Mouse (Mus musculus) stomach, postnatal 0 days (tissue): ENCODE results near the gene Prpf40b. TPM values are rescaled to one million over a fixed set of nuclear protein-coding genes. Genes with fewer than 3 reads are reported as not detected.

Experiments used
- ATAC-seq: fragments of 200-750 bp; cut with Nextera tagmentation; 2 replicates; pipeline ENCODE4 v1.8.0; 2017; ENCODE audit not compliant: low FRiP score, low TSS enrichment
- DNase-seq: peaks from one replicate; pipeline ENCODE4 v3.0.0-alpha.2; 2016; ENCODE audit warnings: low spot score
- H3K27ac ChIP-seq: fragments of 300-500 bp; sonication (generic); replicated peaks from 2 replicates; pipeline ENCODE4 v1.5.1; 2014; ENCODE audit warnings: mild to moderate bottlenecking, control low read depth
- H3K27me3 ChIP-seq: fragments of 300-500 bp; sonication (generic); 2 replicates; pipeline ENCODE4 v1.6.1; 2014; ENCODE audit warnings: low read length; ENCODE audit not compliant: control insufficient read depth, insufficient read depth
- H3K36me3 ChIP-seq: fragments of 300-500 bp; sonication (generic); 2 replicates; pipeline ENCODE4 v1.6.1; 2014; ENCODE audit warnings: low read length, mixed read lengths; ENCODE audit not compliant: control insufficient read depth, insufficient read depth
- H3K4me1 ChIP-seq: fragments of 300-500 bp; sonication (generic); replicated peaks from 2 replicates; pipeline ENCODE4 v1.6.1; 2014; ENCODE audit warnings: antibody characterized with exemption; ENCODE audit not compliant: control insufficient read depth, insufficient read depth
- H3K4me2 ChIP-seq: fragments of 300-500 bp; sonication (generic); replicated peaks from 2 replicates; pipeline ENCODE4 v1.6.1; 2014; ENCODE audit warnings: low read depth, mild to moderate bottlenecking, control low read depth, moderate library complexity
- H3K4me3 ChIP-seq: fragments of 300-500 bp; sonication (generic); 2 replicates; pipeline ENCODE4 v1.5.1; 2014; ENCODE audit warnings: low read depth, low read length, control low read depth
- H3K9ac ChIP-seq: fragments of 300-500 bp; sonication (generic); 2 replicates; pipeline ENCODE4 v1.6.1; 2014; ENCODE audit warnings: mild to moderate bottlenecking, low read length, control low read depth, mixed read lengths
- H3K9me3 ChIP-seq: fragments of 300-500 bp; sonication (generic); 2 replicates; pipeline ENCODE4 v1.6.1; 2016; ENCODE audit warnings: low read length; ENCODE audit not compliant: control insufficient read depth
- CTCF ChIP-seq: IDR thresholded peaks from 2 replicates; pipeline ENCODE4 v1.5.1; 2016; ENCODE audit warnings: antibody characterized with exemption, low read depth, mild to moderate bottlenecking, moderate library complexity
- EP300 ChIP-seq: optimal IDR thresholded peaks from 2 replicates; pipeline ENCODE3; 2016; ENCODE audit warnings: antibody characterized with exemption
- WGBS: fragments of 180-500 bp; shearing (Covaris S2); extraction: QIAGEN DNeasy Blood & Tissue Kit; methylation state at CpG from one replicate; pipeline ENCODE4 v1.1.7; 2014; 5-methylcytosine and 5-hydroxymethylcytosine counted together
- polyA plus RNA-seq: library from polyadenylated mRNA; unstranded; fragments of >200 nt; fragmentation: Nextera tagmentation; extraction: Ambion mirVana; gene quantifications from 2 replicates; pipeline ENCODE4 v1.2.1, GENCODE M21; 2015

Prpf40b gene
- polyA plus RNA-seq, 1 experiment from 2014 or later, result 18.3 TPM

DNA sequence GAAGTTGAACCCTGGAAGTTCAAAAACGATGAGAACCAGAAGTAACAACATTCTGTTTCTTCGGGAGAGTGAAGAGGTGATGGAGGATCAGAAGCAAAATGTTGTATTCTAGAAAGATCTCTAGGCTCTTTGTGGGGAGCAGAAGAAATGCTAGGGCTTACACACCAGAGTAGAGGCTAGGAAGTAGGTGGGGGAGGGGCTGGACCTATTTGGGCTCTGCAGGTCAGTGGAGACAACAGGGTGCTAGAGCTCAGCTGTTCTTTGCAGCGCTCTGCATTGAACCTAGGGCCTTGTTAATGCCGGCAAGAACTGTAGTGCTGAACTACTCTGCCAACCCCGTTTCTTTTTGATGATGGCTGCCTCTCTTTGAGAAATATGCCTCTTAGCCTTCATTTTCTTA is 1.3 kb downstream of the Prpf40b start:
- Histone ChIP-seq H3K4me1 (no peaks in the 10 kb centered on the region), H3K4me3 (peak overlapping the region; percentile 62; the same call in 1 of the 2 replicates), H3K27me3 (no peaks in the 10 kb centered on the region), H3K9ac (no peak overlapping the region), H3K36me3 (no peaks in the 10 kb centered on the region), H3K27ac (no peak overlapping the region), H3K4me2 (peak overlapping the region; percentile 73; the same call in 1 of the 2 replicates), H3K9me3 (no peaks in the 10 kb centered on the region)
- DNase-seq (no peak), ATAC-seq (no peak)
- TF ChIP-seq EP300, result no peak
- TF ChIP-seq CTCF, result no peak
- 44% methylated on average over 5 of the region's 5 CpGs for WGBS

GRCm38 (mm10) chr15:99307476-99307875 is 12.6 kb downstream of the Prpf40b start:
- Histone ChIP-seq H3K27me3 (no peaks in the 10 kb centered on the region), H3K9me3 (no peaks in the 10 kb centered on the region), H3K27ac (no peak overlapping the region), H3K4me2 (no peak overlapping the region), H3K4me1 (no peaks in the 10 kb centered on the region), H3K4me3 (no peak overlapping the region), H3K9ac (no peak overlapping the region), H3K36me3 (peaks cover 50% of the 10 kb centered on the region)
- WGBS, result 81% methylated on average over 9 of the region's 9 CpGs
- TF ChIP-seq EP300 (no peak), CTCF (no peak)
- DNase-seq (no peak), ATAC-seq (no peak)

- Histone ChIP-seq H3K9ac (no peak overlapping the region), H3K36me3 (peaks cover 53% of the 10 kb centered on the region), H3K27ac (no peak overlapping the region), H3K4me1 (no peaks in the 10 kb centered on the region), H3K9me3 (no peaks in the 10 kb centered on the region), H3K4me3 (no peak overlapping the region), H3K4me2 (no peak overlapping the region), H3K27me3 (no peaks in the 10 kb centered on the region)
- DNase-seq (no peak), ATAC-seq (no peak)
- 84% methylated on average over 9 of the region's 9 CpGs for WGBS
- TF ChIP-seq EP300 (no peak), CTCF (no peak)
Observed at GRCm38 (mm10) chr15:99309549-99309948, 14.7 kb downstream of the Prpf40b start.

DNA sequence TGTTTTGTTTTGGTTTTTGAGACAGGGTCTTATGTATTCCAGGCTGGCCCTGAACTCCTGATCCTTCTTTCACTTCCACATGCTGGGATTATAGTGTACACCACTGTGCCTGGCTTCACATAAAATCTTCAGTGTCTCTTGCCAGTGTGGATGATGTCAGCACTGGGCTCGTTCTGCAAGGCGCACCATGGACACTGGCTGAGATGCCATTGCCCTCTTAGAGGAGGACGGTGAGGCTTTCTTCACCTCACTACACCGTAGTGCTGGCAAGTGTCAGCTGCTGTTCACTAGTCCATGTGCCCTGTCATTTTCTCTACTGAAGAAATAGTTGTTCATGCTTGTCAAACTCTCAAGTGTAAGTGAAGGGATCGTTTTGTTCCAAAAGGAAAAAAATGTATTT is 15.7 kb downstream of the Prpf40b start:
- ATAC-seq (no peak), DNase-seq (no peak)
- H3K9me3 ChIP-seq, result no peaks in the 10 kb centered on the region
- H3K4me3 ChIP-seq, result no peak overlapping the region
- H3K9ac ChIP-seq, result no peak overlapping the region
- 84% methylated on average over 5 of the region's 5 CpGs for WGBS
- peaks cover 58% of the 10 kb centered on the region for H3K36me3 ChIP-seq
- TF ChIP-seq EP300, result no peak
- no peak for TF ChIP-seq CTCF
- no peak overlapping the region for H3K4me2 ChIP-seq
- H3K4me1 ChIP-seq, result no peaks in the 10 kb centered on the region
- H3K27me3 ChIP-seq, result no peaks in the 10 kb centered on the region
- no peak overlapping the region for H3K27ac ChIP-seq

DNA sequence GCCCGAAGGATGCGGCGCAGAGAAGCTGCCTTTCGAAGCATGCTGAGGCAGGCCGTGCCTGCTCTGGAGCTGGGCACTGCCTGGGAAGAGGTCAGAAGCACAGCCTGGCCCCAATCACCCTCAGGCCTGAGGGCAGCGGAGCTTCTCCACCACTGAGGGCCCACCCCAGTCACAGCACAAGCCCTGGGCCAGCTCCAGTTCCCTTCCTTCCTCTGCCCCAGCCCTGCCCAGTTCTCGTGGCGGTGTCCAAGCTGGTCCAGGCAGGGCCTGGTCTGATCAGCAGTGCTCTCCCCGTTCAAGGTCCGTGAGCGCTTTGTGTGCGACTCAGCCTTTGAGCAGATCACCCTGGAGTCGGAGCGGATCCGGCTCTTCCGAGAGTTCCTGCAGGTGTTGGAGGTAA is 20.0 kb downstream of the Prpf40b start:
- ATAC-seq, result no peak; the same call in 1 of the 2 replicates

DNA sequence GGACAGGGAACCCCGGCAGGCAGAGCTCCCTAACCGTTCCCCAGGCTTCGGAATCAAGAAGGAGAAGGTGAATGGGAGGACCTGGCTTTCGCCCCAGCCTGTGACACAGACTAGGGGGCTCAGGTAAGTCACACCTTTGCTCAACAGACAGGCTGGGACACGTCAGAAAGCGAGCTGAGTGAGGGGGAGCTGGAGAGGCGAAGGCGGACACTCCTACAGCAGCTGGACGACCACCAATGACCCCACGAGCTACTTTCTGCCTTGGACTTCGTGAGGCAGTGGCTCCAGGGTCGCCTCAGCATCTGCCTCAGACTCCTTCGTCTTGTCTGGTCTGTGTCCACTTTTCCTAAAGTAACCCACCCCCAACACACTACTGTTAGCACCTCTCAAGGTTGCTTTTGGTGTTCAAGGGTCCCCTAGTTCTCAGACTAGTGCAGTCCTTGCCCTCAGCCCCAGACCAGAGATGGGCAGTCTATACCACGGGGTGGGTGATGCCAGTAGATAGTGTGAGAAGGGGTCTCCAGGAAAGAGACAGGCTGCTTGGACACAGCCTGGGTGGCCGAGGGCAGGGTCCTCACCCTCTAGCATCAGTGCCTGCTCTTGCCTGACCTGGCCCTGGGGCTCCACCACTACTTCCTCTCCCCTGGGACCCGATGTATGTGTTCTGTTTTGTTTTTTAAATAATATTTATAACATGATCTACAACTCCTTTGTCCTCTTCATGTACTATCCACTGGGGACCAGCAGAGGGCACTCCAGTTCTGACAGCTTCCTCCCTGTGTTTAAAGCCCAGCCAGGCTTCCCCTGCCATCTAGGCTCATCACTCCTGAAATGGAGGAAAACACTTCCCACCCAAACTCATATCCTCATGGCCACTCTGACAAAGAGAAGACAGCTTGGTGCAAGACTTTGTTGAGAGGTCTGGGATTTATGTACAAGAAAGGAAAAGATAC is 21.7 kb downstream of the Prpf40b start:
- Histone ChIP-seq H3K9me3 (no peaks in the 10 kb centered on the region), H3K4me3 (no peak overlapping the region), H3K4me2 (no peak overlapping the region), H3K27ac (peak overlapping the region; percentile 31; the same call in 1 of the 2 replicates), H3K36me3 (peaks cover 36% of the 10 kb centered on the region), H3K9ac (no peak overlapping the region), H3K27me3 (no peaks in the 10 kb centered on the region), H3K4me1 (no peaks in the 10 kb centered on the region)
- peak; percentile 72 for DNase-seq
- TF ChIP-seq EP300, result no peak
- peak; percentile 91 for TF ChIP-seq CTCF
- ATAC-seq, result peak; percentile 57; the same call in 1 of the 2 replicates
- WGBS, result 63% methylated on average over 16 of the region's 16 CpGs

More for the DNA sequence above, 20.0 kb downstream of the Prpf40b start:
- DNase-seq, result no peak
- no peak overlapping the region for H3K4me2 ChIP-seq
- H3K4me3 ChIP-seq, result no peak overlapping the region
- 87% methylated on average over 16 of the region's 16 CpGs for WGBS
- H3K36me3 ChIP-seq, result peaks cover 40% of the 10 kb centered on the region
- H3K27me3 ChIP-seq, result no peaks in the 10 kb centered on the region
- no peaks in the 10 kb centered on the region for H3K9me3 ChIP-seq
- no peaks in the 10 kb centered on the region for H3K4me1 ChIP-seq
- no peak overlapping the region for H3K27ac ChIP-seq
- no peak overlapping the region for H3K9ac ChIP-seq
- TF ChIP-seq EP300, result no peak
- no peak for TF ChIP-seq CTCF
